Mouse (Mus musculus): ENCODE measurements around the gene Dock4. TPM values are rescaled to one million over a fixed set of nuclear protein-coding genes. Genes with fewer than 3 reads are reported as not detected.
A peak's percentile ranks its signal among the peaks of the same experiment; 100 is the strongest.

Dock4 gene
- total RNA-seq, 2 experiments from 2014 or later = 5.3 to 12.2 TPM

DNA sequence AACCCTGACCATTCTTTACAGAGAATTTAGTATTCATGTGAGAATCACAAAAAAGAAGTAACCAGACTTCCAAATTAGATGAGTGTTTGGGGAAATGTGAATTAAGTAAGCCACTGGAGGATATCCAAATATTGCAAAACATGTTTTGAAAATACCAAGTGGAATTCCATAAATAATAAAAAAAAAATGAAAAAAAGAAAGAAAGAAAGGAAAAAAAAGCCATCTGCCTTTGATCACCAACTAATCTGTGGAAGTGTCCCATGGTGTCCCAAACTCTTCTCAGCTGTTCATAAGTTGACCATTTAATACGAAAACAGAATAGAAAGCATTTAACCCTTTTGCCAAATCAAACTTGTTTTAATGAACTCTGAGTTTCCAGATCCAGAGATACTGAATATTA is 118.0 kb downstream of the Dock4 start:
- ATAC-seq (ENCODE audit: poor library complexity, severe bottlenecking) = no peak

DNA sequence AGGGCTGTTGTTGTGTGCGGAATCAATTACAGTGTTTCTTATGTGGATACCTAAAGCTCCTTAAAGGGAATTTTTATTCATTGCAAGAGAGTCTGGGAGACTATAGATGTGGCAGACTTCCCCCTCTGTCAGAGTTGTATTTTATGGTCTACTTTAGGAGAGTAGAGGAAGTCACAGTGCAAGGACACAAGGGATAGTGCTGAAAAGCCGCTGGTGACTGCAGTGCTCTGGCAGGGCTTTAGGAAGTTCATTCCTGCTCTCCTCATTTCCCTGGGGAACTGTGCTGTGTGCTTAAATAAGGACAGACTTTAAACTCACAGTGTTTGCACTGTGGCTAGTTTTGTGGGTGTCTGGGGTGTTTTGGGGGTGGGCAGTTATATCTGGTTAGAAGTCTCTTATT is 118.5 kb downstream of the Dock4 start:
- ATAC-seq (ENCODE audit: poor library complexity, severe bottlenecking) = peak; percentile 37

DNA sequence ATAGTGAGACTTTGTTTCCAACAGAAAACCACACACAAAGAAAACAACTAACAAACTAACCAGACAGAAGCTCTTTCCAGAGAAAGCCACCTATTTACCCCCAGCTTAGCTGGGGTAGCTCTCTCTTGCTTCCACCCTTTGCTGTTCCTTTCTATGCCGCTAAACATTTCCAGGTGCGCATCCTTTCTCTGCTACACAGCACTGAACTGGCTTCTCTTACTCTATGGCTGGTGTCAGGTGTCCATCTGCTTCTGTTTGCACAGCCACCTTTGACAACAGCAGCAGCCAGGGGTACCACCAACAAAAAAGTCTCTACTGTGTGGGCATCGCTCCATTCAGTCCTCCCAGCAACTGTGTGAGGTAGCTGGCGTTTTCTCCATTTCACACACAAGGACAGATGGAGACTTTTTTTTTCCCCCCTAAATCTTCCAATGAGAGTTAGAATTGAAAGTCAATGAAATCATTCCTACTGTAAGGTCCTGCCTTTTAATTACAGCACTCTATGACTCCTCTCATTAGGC is 122.7 kb downstream of the Dock4 start:
- ATAC-seq (ENCODE audit: poor library complexity, severe bottlenecking) = no peak

DNA sequence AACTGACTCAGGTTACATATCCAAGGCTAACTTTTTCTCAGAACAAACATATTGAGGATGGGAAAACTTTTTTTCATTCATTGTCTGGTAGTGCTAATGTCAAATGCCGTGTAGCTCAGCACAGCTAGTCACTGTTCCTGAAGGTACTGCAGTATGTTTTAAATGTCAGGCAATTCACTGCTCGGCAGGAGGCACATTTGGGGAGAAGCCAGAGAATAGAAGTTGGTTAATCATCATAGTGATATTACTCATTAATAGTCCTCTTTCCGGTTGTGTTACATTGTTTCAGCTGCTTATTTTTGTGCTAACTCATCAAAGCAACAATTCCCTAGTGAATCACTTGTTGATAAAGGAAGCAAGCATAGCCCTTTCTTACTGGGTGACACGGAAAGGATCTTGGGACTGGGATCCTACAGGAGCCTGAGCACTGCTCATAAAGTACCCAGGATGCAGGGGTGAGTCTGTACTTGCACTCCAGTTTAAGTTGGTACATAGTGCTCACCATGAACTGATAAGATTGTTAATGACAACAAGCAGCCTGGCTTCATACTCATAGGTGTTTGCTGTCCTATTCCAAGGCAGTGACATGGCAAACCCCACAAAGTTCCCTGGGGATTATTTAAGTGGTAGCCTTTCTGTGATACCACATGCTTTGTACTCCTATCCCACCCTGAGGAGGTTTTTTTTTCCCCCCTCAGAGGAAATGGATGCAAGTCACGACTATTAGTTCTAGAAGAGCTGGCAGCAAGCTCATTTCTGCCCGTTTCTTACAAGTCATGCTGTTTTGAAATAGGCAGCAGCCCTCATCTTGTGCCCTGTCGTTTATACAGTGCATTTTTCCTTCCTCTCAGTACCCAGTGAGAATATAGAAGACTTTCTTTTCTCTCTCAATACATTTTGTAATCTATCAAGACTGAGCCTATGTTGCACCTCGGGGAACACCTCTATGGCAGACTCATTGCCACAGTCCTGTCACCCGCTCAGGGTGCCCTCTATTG is 123.5 kb downstream of the Dock4 start:
- peak; percentile 70 for ATAC-seq (ENCODE audit: poor library complexity, severe bottlenecking)

DNA sequence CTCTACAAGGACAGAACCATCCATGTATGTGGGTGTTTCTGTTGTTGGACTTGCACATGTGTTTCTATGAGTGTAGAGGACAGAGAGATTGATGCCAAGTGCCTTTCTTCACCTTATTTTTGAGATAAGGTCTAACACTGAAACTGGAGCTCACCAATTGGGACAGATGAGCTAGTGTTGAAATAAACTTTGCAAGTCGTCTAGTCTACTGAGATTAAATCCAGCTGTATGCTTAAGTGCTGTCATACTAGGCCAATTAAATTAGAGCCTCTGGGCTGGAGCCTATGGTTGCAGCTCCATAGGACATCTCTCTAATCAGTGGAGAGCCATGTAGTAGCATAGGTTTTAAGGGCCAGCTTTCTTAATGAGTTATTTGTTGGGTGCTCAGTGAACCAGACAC is 124.5 kb downstream of the Dock4 start:
- no peak for ATAC-seq (ENCODE audit: poor library complexity, severe bottlenecking)

DNA sequence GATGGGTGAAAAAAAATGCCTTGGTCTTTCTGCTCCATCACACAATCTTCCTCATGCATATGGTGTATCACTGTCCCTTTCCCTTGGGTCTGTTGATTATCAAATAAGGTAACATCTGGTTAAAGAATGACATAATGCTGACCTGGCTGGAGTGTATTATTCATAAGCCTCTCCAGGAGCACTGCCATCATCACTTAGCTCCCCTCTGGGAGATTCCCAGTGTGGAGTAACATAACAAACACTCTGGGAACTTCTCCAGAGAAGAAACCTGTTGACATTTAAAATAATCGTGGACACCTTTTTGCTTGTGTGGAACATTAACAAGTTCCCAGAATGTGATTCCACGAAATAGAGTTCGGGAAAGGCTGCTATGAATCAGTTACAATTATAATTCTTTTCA is 128.3 kb downstream of the Dock4 start:
- ATAC-seq (ENCODE audit: poor library complexity, severe bottlenecking) = no peak

DNA sequence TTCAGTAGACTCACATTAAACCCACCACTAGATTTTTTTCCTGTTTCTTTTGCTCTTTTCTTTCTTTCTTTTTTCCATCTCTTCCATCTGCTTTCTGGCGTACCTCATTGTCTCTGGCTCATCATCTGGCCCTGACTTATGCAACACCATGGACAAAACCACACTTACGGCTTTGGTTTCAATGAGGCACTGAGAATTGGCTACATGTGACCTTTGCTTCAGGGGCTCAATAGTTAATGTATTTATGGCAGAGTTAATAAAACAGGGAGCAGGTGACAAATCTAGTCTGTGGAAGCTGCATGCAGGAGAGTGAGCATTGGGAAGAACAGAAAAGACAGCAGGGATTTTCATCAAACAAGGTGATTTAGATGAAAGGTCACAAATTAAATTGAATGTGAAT is 131.0 kb downstream of the Dock4 start:
- ATAC-seq (ENCODE audit: poor library complexity, severe bottlenecking) = no peak

DNA sequence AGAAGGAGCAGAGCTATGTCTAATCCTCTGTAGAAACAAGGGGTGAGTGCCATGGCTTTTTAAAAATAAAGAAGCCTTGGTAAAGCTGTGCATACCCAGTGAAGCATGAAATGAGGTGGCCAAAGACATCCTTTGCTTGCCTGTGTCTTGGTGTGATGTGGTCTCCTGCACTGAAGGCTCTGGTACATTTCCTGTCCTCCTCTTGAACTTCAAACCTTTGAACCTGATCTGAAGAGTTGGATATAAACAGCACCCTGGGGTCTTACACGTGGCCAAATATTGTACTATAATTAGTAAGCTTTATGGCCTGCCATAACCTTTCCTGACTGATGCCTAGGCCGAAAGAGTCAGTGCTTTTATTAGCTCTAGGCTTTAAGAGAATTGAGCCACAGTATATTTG is 134.6 kb downstream of the Dock4 start:
- no peak for ATAC-seq (ENCODE audit: poor library complexity, severe bottlenecking)

DNA sequence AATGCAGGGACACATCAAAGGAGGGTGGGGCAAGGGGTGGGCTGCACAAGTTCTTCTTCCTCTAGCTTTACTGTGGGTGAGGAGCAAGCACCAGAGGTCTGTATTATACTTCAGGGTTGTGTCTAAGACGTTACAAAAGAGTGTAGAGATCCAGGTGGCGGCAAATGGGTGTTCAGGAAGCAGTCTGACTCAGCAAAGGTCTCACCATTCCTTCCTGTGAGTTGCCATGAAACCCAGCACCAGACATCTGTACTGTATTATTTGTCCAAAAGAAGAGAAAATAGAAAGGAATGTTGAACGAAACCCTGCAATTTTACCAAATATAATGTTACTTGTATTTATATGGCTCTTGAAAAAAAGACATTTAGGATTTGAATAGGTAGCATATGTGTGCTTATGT is 135.3 kb downstream of the Dock4 start:
- ATAC-seq (ENCODE audit: poor library complexity, severe bottlenecking) = no peak

DNA sequence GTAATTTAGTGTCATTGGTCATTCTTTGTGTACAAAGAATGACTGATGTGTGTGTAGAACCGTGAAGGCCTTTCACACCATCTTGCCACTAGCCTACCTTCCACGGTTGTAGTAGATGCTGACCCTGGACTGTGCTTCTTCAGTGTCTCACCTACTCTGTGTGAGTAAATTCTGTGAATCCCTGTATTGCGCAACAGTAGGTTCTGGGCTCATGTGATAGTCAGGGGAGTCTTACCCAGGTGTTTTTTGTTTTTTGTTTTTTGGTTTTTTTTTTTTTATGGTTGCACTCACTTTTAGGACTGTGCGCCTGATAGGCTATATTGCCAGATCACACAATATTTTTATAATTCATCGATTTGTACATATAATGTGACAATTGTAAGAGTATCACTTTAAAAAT is 136.3 kb downstream of the Dock4 start:
- ATAC-seq (ENCODE audit: poor library complexity, severe bottlenecking) = no peak

DNA sequence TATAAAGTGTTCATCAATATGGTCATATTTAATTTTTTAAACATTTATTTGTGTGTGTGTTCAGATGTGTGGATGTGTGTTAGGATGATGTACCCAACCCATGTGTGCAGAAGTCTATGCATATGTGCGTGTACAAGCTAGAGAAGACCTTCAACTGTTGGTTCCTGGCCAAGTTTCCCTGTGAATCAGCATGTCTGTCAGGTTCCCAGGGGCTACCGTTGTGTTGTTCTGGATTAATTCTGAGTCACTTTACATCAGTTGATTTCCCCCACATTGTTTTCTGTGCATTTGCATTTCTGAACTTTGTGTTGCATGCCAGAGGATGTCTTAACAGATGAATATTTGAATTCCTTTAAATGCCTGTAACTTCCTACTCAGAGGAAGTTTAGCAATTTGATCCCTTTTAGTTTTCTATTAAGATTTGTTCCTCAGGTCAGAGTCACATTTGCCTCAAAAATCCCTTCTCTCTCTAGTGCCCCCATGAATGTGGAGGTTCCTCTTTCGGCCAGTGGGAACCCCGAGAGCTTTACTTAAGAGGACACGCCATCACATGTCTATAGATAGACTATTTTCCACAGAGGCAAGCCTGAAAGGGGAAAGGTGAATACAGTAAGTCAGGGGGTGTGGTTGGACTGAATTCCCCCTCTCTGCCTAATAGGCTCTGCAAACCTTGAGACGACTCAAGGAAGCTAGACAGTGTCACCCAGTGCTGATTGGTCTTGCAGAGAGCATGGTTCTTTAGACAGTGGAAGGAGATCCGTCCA is 139.0 kb downstream of the Dock4 start:
- ATAC-seq (ENCODE audit: poor library complexity, severe bottlenecking) = peak; percentile 67

DNA sequence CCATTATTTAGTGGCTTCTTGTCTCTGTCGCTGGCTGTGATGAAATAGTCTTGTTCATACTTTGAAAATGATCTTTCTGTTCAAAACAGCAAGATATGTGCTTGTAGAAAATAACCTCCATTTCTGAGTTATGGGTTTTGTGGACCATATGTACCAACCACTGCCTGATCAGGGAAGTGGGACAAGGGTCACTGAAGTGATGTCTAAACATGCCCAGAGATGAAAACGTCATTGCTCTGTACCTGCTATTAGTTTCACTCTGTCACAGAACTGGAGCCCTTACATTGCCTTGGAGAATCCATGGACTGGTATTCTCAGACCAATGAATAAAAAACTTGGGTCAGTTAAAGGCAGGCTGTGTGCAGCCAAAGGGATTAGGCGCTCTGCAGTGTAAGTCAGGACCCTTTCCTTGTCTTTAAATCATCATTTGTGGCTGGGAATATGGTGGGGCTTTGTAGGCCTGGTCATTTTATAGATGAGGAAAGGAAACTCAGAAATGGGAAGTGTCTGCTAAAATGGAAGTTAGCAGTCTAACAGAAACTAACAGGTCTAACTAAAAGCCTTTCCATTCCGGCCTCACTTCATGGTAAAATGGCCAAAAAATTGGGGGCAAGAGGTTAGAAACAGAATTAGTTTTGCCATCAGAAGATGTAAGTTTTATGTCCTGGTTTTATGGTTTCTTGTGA is 139.8 kb downstream of the Dock4 start:
- ATAC-seq (ENCODE audit: poor library complexity, severe bottlenecking) = peak; percentile 74

DNA sequence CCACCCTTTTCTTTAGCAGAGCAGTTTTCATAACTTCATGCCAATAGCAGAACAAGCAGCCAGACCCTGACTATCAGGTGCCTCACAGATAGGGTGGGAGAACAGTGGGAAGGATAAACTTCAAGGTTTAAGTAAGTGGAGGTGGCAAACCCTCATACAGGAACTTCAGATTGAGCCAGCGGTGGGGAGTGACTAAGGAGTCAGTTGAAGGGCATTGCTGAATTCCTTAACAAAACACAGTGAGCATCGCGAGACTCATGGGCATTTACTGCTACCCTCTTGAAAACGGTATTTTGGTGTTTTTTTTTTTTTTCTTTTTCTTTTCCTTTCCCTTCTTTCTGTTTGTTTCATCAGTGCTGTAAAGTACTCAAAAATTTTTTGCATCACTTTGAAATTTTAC is 148.4 kb downstream of the Dock4 start:
- ATAC-seq (ENCODE audit: poor library complexity, severe bottlenecking) = no peak

DNA sequence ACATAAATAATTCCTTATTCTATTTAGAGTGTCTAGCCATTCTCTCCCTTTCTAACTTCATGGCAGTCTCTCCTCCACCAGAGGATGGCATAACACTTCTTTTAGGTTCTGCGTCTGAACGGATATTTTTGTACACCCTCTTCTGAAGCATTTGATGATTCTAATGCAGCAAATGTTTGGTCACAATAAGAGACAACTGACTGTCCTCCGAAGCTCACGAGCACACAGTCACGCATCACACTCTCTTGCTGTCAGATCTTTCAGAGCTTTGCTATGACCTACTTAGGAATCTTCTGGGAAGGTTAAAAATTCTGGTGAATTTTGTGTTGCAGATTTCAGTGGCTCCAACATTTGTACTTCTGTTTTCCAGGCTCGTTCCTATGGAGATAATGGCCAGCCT is 149.7 kb downstream of the Dock4 start:
- ATAC-seq (ENCODE audit: poor library complexity, severe bottlenecking) = no peak

DNA sequence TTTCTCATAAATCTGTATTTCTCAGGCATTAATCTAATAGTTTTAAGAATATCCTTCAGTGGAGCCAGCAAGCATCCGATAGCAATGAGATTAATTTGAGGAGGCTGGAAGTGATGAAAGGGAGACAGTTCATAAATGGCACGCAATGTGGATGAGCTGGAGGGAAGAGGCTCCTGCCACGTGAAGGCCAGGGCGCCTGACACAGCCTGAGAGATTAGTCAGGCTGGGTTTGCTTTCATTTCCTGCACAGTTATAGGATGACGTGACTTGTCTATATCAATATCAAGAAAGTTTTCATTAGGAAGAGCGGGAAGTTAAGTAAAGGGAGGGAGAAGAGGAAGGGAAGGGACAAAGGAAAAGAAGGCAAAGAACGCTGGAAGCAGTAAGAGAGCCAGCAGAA is 150.3 kb downstream of the Dock4 start:
- no peak for ATAC-seq (ENCODE audit: poor library complexity, severe bottlenecking)

DNA sequence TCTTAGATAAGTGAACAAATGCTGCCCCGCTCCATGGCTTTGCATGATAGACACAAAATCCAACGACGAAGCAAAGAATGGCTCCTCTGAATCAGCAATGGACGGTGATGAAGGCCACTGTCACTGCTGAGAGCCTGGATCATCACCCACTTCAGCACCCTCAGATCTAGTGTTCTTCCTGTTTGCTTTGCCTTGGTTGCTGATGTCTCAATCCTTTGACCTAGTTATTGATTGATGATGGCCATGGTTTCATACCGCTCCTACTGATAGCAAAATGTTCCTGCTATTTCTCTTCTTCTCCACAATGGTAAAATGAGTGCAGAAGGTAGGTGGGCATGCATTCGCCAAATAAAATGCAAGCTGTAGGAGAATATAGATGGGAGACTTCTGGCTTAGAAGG is 150.7 kb downstream of the Dock4 start:
- ATAC-seq (ENCODE audit: poor library complexity, severe bottlenecking) = no peak

DNA sequence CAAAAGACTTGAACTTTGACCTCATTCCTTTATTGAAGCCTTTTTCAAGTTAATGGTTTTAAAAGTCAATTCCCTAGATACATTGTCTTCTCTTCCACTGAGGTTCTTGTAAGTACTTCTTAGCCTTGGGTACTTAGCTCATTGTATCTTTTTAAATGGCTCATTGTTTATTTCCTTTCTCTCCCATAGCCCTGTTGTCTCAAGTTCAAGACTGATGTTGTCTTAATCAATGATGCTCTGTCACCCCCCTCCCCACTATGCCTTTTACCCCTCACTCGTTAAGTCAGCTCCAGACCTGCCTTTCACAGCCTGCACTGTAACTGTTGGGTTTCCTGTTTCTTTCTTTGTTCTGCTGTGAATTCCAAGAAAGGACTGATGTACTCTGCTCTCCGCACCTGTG is 154.2 kb downstream of the Dock4 start:
- no peak for ATAC-seq (ENCODE audit: poor library complexity, severe bottlenecking)

DNA sequence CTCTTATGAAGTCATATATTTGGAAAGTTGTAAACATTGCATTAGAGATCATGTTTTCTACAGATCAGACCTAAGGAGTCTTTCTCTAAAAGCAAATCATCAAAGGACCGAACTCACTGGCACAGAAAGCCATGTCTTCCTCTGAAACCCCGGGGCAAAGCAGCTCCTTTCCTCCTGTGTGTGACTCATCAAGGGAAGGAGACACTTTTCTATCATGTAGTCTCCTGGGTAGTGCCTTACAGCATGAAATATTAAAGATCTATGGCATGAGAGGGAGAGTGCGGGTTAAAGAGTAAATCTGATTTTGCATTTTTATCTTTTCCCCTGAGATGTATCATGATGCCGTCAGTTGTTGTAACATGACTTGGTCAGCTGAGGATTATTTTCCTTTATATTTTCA is 159.8 kb downstream of the Dock4 start:
- ATAC-seq (ENCODE audit: poor library complexity, severe bottlenecking) = no peak

DNA sequence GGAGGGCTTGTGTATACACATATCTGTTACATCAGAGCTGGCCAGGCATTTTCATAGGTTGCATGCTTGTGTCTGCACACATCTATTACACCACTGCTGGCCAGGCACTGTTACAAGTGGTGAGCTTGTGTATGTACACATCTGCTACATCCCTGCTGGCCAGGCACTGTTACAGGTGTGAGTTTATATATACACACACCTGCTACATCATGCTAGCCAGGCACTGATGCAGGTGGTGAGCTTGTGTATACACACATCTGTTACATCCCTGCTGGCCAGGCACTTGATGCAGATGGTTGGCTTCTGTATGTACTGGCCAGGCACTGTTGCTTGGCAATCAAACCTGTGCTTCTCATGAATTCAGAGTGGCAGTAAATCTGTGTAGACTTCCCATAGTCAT is 177.2 kb downstream of the Dock4 start:
- no peak for ATAC-seq (ENCODE audit: poor library complexity, severe bottlenecking)

DNA sequence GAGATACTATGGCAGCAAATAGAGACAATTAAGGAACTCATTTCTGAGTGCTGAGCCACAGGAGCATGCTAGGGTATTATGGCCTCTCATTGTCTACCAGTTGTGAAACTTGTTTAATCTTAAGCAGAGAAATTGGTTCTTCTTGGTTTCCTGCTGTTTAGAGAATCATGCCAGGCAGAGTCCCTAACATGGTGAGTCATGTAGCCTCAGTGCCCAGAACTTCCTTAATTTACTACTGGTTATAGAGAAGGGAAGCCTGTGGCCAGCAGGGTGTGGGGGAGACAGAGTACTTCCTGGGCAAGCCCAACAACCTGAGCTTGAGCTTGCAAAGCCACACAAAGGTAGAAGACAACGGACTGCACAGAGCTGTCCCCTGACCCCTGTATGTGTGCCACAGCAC is 180.8 kb downstream of the Dock4 start:
- peak; percentile 99 for ATAC-seq (ENCODE audit: poor library complexity, severe bottlenecking)

DNA sequence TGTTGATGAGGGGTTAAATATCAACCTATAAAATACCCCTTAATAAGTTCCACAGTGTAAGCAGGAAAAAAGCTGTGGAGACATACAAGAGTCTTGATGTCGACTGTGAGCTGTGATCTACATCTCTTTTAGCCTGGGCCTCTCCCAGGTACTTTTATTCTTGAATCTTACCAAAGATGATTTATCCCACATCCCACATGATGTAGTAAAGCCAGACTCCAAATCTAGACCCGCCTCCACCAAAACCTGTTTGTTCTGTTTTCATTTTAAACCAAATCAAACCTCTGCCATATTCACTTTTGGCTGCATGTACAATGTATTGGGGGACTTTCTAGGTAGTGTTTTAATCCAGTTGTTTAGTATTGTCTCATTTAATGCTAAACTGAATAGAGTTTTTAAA is 187.5 kb downstream of the Dock4 start:
- ATAC-seq (ENCODE audit: poor library complexity, severe bottlenecking) = no peak

All from megakaryocyte, adult 5-6 weeks (primary cell).